Mouse (Mus musculus): ENCODE measurements around the gene Tmem210.
"Not testable (repeated sequence)": the region's sequence is repeated elsewhere in the genome, so short reads cannot be mapped to it uniquely, and the experiment has no call there.

Gene Tmem210

DNA sequence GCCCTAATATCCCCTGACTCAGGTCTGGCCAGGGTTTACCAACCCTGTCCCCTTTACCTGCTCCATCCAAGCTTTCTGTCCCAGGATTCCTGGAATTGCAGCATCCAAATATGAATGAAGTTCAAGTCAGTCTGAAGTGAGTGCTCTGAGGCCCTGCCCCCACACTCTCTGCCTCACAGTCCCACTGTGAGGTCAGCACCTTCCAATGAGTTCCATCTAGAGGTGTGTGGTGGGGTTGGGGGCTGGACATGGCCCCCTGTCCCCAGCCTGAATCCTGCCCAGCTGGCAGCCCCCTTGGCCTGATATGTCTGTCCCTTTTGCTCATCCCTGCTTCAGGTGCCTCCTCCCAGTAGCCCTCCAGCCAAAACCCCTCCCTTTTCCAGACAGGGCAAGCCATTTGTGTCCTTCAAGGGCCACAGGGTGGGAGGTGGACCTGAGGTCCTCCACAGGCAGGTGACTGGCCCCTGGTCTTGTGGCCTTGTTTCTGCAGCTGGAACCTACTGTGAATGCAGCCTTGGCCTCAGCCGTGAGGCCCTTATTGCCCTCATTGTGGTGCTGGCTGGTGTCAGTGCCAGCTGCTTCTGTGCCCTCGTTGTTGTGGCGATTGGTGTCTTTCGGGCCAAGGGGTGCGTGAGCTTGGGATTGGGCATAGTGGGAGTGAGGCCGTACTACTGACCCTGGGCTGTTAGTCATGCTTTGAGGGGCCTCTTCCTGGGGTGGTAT lies at the start of gene Tmem210:
Gene Tmem210 (plus strand): TSS at position 219 of the 723 bp plus-strand sequence.
- no peak for DNase-seq (ENCODE audit: low read depth, low spot score)

DNA sequence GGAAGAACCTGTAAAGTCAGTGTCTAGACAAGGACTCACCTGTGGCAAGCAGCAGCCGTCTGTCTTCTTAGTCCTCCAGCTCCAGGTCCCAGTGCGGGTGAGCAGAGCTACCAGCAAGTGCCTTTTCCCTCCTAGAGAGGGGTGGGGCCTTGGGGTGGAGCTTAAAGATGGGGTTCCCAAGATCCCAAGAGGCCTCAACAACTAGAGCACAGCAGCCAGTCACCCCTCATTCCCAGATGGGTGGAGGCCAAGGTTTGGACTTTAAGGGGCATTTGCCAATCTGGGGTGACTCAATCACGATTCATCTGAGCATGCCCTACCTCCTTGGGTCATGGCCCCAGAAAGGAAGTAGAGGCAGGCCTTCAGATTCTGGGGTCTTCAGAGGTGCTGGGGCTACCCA lies 48.2 kb upstream of the Tmem210 start:
- no peak for DNase-seq (ENCODE audit: low read depth, low spot score)

DNA sequence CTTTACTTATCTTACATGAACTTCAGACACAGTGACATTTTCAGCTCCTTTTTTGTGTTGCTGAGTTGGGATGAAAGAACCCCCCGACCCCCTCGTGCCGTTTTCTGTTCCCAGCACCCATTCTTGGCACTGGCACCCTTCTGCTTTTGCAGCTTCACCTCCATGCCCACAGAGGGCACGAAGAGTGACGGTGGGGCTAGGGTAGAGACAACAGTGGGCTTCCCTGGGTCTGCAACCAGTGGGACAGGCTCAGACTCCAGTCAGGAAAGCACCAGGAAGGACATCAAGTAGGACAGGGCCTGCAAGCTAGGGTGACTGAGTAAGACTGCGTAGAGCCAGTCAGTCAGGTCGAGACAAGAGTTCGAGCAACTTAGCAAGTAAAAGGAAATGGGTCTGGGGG lies 47.6 kb upstream of the Tmem210 start:
- DNase-seq (ENCODE audit: low read depth, low spot score), result no peak

DNA sequence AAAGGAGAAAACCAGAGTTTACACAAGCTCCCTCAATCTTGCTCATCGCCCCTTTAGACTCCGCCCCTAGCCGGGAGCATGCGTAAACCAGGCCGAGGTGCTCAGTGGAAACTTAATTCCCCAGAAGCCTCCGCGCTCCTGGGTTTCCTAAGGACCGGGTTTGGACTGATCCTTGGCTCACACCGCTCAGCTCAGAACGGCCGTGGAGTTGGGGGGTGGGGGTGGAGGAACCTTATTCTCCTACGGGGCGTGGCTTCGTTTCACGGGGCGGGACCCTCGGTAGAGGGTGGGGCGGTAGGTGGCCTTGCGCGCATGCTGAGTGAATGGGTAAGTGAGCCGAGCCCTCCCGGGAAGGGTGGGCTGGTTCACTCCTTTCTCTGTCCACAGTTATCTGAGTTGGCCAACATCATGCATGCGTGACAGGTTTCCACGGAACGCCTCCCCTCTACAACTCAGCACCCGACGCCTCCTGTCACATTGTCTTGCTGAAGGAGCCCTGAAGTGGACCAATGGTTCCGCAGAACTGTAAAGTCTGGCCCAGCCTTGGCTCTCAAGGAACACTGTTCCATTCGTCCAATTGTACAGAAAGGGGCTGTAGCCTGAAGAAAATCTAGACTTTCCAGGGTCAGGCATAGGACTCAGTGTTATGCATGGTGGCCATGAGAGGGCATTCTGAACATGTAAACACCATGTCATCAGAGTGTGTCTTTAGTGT lies 47.1 kb upstream of the Tmem210 start:
- peak; percentile 98 for DNase-seq (ENCODE audit: low read depth, low spot score)

DNA sequence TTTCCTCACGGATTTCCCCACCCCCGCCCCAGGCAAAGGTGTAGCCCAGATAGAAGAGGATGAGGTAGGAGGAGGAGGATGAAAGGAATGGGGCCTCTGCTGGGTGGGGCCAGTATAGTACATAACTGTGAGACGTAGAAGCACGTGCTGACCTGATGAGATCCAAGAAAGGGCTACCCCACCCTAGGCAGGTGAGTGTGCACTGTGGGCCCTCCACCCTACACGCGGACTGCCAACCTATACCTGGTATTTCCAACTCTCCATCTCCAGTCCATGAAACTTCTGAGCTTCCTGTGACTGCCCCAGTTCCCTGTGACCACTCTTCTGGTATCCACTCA lies 46.5 kb upstream of the Tmem210 start:
- DNase-seq (ENCODE audit: low read depth, low spot score), result peak; percentile 40

DNA sequence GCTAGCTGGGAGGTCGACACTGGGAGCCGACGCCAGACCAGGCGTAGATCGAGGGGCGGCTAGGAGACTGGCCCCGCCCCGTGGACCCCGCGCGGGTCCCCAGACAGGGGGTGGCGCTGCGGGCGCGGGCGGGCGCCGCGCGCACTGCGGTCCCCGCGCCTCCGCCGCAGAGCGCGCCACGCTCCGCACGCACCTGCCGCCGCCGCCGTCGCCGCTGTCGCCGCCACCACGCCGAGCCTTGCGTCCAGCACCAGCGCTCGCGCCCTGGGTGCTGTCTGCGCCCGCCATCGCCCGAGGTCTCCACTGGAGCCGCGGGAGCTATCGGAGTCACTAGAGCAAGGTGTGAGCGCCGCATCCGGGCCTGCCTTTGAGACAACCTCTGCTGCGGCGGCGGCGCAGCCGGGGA lies 45.8 kb upstream of the Tmem210 start, which contains the start of the genes Rnf208 and Cysrt1:
Gene Rnf208 (plus strand): TSS at position 155 of the 406 bp plus-strand sequence.
Gene Cysrt1 (minus strand): TSS at position 352 of the 406 bp plus-strand sequence.
- peak; percentile 53 for DNase-seq (ENCODE audit: low read depth, low spot score)

DNA sequence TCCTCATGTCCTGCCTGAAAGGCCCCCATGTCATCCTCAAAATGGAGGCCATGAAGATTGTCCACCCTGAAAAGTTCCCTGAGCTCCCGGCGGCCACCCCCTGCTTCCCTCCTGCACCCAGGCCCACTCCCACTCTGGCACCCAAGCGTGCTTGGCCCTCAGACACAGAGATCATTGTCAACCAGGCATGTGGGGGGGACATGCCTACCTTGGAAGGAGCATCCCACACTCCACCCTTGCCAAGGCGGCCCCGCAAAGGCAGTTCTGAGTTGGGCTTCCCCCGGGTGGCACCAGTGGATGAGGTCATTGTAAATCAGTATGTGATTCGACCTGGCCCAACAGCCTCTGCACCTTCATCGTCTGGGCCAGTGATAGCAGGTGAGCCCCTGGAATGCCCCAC lies 44.6 kb upstream of the Tmem210 start:
- no peak for DNase-seq (ENCODE audit: low read depth, low spot score)

DNA sequence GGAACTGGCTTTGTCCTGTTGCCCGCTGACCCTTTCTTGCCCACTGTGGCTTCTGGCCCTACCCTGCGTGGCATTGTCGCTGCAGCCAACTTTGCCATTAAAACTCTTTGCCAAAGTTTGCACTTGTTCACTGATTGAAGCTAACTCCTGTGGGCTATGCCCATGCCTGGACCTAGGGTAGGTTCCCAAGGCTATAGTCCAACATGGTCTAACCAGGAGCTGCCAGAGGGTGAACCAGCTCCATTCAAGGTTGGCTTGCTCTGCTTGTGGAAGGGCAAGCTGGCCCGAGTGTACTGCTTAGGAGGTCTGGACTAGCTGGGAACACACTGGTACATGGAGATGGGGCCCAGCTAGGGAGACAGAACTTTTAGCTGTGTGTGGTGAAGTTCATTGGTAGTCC lies 43.8 kb upstream of the Tmem210 start:
- DNase-seq (ENCODE audit: low read depth, low spot score), result no peak

DNA sequence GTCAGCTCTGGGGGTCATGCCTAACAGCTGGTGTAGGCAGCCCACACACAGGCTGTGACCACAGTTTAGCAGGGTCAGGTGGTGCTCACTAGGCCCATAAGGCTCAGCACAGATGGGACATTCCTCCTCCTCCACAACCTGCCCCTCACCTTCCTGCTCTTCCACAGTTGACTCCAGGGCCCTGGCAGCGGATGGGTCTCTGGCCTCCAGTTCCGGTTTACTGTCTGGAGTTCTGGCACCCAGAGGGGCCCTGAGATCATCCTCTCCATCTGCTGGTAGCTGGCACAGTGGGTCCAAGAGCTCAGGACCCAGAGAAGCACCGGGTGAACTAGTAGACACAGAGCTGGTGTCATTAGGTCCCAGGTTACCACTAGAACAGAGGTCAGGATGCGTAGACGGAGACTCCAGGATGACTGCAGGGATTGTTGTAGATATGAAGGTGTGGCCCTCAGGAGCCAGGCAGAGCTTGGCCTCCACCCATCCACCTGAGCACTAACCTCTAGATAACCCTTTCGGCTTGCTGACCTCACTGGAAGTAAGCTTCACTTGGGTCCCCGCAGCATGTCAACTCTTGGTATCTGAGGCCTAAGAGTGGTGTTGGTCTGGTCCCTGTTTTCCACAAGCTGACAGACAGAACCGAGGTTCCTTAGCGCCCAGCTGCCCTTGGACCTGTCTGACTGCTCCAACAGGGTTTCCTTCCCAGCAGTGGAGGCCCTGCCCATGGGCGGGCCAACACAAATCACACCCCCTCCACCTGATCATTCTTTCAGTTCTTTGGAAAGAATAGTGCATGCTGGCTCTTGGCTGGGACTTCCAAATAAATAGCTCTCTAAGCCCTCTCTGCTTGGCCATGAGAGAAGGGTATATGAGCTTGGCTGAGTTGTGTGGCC lies 41.5 kb upstream of the Tmem210 start, which contains the start of gene AL732309.1:
Gene AL732309.1 (minus strand): TSS at position 681 of the 890 bp plus-strand sequence.
- DNase-seq (ENCODE audit: low read depth, low spot score), result peak; percentile 43

DNA sequence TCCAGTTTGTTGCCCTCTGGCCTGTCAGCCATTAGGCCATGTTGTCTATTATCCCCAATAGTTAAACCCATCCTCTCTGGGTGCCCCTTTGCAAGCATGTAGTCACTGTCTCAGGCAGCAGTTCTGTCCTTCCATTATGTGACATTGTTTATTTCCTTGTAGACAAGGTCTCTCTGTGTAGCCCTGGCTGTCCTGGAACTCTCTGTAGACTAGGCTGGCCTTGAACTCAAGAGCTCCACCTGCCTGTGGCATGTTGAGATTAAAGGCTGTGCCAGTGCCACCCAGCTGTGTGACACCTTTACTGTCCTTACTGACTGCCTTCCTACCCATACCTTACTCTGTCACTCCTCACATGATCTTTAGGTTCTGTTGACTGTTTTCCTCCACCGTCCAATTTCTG lies 35.6 kb upstream of the Tmem210 start:
- no peak for DNase-seq (ENCODE audit: low read depth, low spot score)

DNA sequence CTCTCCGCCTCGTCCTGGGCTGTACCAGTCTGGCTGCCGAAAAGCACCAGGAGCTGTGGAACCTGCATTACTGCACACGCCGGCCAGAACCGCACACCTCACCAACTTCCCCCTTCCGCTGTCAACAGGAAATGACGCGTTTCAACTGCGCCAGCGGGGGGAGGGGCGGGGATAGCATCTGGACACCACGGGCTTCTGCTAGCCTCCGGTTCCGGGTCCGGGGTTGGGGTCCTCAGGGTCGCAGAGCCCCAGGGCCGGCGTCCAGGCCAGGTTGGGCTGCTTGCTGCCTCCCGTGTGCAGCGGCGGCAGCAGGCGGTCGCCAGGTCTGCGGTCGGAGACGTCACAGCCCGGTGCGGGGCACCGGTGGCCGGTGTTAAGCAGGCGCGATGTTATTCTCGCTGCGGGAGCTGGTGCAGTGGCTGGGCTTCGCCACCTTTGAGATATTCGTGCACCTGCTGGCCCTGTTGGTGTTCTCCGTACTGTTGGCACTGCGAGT lies 32.6 kb upstream of the Tmem210 start, which contains the start of gene Tmem203:
Gene Tmem203 (plus strand): TSS at position 156 of the 496 bp plus-strand sequence.
- DNase-seq (ENCODE audit: low read depth, low spot score), result peak; percentile 96

DNA sequence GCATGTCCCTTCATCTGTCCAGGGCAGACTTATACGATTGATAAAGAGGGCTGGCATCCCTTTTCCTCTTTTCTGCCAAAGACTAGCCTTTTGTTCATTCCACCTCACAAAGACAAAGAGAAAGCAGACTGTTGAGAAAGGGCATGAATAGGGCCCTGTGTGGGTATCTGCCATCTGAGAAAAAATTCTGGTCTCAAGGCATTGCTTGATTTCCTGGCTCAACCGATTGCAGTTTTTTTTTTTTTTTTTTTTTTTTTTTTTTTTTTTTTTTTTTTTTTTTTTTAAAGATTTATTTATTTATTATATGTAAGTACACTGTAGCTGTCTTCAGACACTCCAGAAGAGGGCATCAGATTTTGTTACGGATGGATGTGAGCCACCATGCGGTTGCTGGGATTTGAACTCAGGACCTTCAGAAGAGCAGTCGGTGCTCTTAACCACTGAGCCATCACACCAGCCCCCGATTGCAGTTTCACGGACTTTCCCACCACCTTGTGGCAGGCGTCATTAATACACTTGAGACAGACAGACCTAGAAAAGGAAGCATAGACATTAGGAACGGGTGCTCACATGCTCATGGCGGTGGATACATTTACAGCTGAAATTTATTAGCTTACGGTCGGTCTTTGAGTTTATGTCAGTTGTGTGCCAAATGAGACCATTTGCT lies 31.4 kb upstream of the Tmem210 start:
- DNase-seq (ENCODE audit: low read depth, low spot score), result peak; percentile 89

DNA sequence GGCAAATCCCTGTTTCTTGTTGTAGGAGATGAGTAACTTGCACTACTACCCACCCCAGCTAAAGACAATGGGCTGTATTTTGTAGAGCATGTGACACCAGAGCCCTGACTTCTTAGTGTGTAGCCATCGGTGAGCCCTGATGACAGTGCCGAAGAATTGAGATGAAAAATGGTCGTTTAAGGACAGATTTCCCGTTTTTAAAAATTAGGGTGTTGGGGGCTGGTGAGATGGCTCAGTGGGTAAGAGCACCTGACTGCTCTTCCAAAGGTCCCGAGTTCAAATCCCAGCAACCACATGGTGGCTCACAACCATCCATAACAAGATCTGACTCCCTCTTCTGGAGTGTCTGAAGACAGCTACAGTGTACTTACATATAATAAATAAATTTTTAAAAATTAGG lies 30.7 kb upstream of the Tmem210 start:
- not testable (repeated sequence) for DNase-seq (ENCODE audit: low read depth, low spot score)

DNA sequence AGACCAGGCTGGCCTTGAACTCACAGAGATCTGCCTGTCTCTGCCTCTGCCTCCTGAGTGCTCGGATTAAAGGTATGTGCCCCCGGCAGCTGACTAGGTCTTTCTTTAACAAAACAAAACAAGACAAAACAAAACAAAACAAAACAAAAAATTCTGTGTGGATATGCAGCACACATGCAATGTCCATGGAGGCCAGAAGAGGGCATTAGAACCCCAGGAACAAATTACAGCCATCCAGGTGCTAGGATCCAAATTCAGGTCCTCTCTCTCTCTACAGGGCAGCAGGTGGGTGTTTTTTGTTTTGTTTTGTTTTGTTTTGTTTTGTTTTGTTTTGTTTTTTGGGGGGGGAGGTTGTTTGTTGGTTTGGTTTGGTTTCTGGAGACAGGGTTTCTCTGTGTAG lies 29.1 kb upstream of the Tmem210 start:
- peak; percentile 77 for DNase-seq (ENCODE audit: low read depth, low spot score)

DNA sequence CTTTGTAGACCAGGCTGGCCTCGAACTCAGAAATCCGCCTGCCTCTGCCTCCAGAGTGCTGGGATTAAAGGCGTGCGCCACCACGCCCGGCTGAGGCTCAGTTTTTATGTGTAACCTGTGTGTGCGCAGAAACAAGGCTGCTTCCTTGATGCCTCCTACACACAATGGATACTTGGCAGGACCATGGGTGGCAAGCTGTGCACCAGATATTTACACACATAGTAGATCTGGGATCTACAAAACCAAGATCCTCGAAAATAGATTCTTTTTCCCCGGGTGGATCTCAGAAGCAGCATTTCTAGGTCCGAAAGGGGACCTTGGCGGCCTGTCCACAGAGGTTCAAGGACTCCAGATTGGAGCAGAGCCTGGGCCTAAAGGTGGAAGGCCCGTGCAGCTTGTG lies 26.1 kb upstream of the Tmem210 start:
- no peak for DNase-seq (ENCODE audit: low read depth, low spot score)

DNA sequence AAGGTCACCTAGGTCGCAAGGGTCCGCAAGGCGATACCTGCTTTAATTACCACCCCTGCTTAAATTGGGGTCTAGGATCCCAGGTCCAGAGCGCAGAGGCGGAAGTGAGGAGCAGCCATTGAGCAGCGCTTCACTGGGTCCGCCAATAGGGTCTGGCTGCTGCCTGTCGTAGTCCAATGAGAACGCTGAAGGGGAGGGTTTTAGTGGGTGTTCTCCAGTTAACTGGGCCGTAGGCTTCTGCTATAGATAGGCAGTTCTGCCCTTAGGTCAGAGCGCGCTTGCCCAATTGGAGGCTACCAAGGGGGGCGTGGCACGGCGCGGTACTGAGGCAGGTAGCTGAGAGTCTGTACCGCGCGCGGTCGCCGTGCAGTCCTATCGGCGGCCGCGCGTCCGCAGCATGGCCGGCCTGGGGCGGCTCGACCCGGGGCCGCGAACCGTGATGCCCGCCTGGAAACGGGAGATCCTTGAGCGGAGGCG lies 25.6 kb upstream of the Tmem210 start, which contains the start of gene Tprn:
Gene Tprn (plus strand): TSS at position 328 of the 477 bp plus-strand sequence.
- DNase-seq (ENCODE audit: low read depth, low spot score), result peak; percentile 100

DNA sequence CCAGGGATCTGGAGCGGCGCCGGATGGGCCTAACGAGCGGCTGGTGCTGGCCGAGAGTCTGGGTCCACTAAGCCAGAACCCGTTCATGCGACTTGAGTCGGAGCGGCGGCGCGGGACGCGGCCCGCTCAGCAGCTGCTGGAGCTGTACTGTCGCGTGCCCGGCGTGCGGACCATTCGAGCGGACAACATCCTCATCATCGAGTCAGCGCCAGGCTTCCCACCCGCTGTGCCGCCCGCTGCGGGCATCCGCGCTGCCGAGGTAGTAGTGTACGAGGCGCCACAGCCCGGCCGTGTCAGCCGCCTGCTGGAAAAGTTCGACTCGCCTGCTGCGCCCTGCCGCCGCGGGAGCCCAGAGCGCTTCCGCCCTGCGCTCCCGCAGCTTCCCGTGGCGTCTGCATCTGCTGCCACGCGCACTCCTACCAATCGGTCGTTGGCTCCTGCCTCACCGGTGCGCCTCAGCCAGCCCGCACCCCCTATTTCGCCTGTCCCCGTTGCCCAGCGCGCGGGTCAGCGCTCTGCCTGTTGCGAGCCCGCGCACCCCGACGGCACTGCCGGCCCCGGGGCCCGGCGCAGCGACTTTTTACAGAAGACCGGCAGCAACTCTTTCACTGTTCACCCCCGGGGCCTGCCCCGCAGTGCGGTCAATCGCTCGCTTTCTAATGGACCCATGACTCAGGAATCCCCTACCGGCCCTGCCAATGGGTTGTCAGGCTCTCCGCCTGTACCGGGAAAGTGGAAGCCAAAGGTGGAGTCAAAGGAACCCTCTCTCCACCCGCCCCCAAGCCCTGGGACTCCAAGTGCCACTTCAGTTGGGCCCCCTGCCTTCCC lies 24.9 kb upstream of the Tmem210 start:
- DNase-seq (ENCODE audit: low read depth, low spot score), result no peak

DNA sequence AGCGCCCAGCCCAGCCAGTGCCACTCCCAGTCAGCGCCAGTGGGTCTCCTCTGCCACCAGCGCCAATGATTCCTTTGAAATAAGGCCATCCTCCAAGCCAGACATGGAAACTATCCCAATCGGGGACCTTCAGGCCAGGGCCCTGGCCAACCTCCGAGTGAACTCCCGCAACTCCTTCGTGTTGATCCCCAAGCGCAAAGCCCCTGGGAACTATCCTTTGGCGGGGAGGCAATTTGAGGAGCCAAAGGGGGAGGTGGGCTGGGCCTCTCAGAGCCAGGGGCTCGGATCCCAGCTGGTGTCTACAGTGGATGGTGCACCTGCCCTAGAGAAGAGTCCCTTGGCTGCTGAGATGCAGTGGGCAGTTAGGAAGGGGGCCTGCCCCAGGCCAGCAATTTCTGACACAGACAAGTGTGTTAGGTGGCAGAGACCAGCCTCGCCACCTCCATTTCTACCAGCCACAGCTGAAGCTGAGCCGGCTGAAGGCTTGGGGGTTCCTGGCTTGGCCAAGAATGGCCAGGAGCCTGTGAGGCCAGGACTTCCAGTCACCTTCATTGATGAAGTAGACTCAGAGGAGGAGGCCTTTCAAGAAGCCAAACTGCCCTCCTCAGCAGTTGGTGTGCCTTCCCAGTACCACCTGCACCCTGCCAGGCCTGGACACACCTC lies 24.2 kb upstream of the Tmem210 start:
- DNase-seq (ENCODE audit: low read depth, low spot score), result no peak

DNA sequence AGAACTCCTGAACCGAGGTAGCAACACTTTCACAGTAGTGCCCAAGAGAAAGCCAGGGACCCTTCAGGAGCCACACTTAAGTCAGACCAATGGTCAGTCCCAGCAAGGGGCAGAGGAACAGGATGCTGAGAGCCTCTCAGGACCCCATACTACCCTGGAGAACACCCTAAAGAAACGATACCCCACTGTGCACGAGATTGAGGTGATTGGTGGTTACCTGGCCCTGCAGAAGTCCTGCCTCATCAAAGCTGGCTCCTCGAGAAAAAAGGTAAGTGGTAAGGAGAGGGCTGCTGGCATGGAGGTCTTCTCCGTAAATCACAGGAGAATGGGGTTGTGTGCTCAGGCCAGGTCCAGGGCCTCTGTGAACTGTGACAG lies 23.7 kb upstream of the Tmem210 start:
- no peak for DNase-seq (ENCODE audit: low read depth, low spot score)

DNA sequence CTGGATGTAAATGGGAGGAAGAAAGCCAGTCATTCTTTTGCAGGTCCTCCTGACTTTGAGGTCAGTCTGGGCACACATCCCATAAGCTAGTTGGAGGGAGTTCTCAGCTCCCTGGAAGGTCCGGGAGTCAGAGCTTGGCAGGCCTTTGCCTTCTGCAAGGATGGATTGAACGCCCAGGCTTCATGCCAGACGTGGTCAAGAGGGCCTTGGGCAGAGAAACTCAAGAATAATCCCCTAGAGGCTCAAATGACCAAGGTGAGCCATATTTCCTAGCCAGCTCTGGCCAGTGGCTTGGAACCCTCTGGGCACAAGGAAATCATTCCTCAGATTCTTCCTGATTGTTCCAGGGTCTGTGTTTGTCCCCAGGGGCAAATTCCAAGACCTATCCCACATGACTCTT lies 23.1 kb upstream of the Tmem210 start:
- DNase-seq (ENCODE audit: low read depth, low spot score), result no peak

Data from R1 (cell line).